Mouse (Mus musculus): ENCODE measurements at regions not wholly inside any gene's neighbourhood (a gene's known extent, or its start where the extent isn't known, plus 50 kb on each side); places are given as distances from the start of the nearest gene placed in this dataset.

DNA sequence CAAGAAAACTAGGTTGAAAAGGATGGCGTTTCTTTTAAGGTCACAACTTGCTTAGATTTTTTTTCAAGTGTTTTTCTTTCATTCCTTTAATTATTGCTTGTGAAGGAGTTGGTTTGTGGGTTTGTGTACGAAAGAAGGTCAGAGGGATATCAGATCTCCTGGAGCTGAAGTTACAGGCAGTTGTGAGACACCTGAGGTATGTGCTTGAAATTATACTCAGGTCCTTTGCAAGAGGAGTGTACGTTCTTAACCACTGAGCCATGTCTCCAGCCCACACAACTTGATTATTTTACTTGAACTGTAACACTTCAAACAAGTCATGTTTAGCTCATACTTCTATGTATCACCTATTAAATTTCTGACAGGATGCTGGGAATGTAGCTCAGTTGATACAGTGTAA lies 82.5 kb upstream of the Scg2 start:
- no peak for DNase-seq (ENCODE audit: extremely low spot score in 1 of 2, low spot score in 1 of 2)

GRCm38 (mm10) chr1:79505677-79506076 lies 65.8 kb upstream of the Scg2 start:
- peak; percentile 7 to 34 for DNase-seq (ENCODE audit: extremely low spot score in 1 of 2, low spot score in 1 of 2)
